In the genomic region with DNA sequence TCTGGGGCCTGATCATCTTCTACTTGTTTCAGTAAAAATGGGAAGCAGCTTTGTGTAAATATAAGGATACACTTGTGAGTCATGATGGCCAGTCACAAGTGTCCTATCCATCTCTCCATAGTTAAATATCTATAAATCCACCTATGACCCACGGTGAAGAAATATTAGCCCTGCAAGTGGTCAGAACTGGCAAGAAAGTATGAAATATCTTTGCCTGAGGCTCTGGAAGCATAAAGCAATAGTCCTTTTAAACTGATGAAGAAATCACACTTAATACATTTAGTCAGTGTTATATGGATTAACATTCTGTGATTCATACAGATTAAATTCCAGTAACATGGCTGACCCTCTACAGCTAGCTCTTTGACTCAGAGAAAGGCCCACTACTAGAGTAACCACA, we compare ENCODE assay signal across 19 mouse cellular contexts.
"Had no signal": no experiment of that assay in that cellular context is flagged by ENCODE, and none has a peak within 500 bp of the region (broad histone marks: within the 10 kb centered on the region; RNA-seq: fewer than 3 reads in every experiment).

No protein-coding gene starts in this region.

- H3K4me1 ChIP-seq: limb, embryonic 12.5 days; limb, embryonic 15.5 days; liver, embryonic 13.5 days had no signal

- H3K4me3 ChIP-seq: limb, embryonic 12.5 days; limb, embryonic 15.5 days; liver, embryonic 13.5 days; megakaryocyte, embryonic 14.5 days; midbrain, embryonic 10.5 days; midbrain, embryonic 13.5 days had no signal

- DNase-seq: kidney, adult 9 months; kidney, postnatal 14 days; kidney, postnatal 4 days; left cerebral cortex, postnatal 4 days; liver, embryonic 13.5 days; lung, adult 2 months; lung, postnatal 14 days; lung, postnatal 4 days; right cerebral cortex, postnatal 4 days; thymus, adult 2 months; thymus, postnatal 14 days; thymus, postnatal 4 days had no signal

- ATAC-seq: midbrain, embryonic 13.5 days; midbrain, embryonic 16.5 days had no signal

- H3K27ac ChIP-seq: limb, embryonic 12.5 days; limb, embryonic 15.5 days; liver, embryonic 13.5 days; midbrain, embryonic 10.5 days; midbrain, embryonic 13.5 days; stomach, postnatal 0 days had no signal
